Mouse (Mus musculus): ENCODE measurements at regions not wholly inside any gene's neighbourhood (a gene's known extent, or its start where the extent isn't known, plus 50 kb on each side); places are given as distances from the start of the nearest gene placed in this dataset.

- TF ChIP-seq CTCF (IDR thresholded peaks at IDR 0.05; ENCODE audit: control insufficient read depth, insufficient read depth, insufficient replicate concordance, low read depth, low read length) = no peak
- no peak for TF ChIP-seq POLR2A (IDR thresholded peaks at IDR 0.05; ENCODE audit: control insufficient read depth, low read depth, low read length)
Measured at GRCm38 (mm10) chr5:74792936-74793335, 90.2 kb upstream of the Lnx1 start.

Measured in testis, adult 2 months (tissue).